Mouse (Mus musculus) spleen, postnatal 36 days (tissue): ENCODE measurements around the gene Sec14l4.

Source experiments
- DNase-seq, 2 experiments: peaks; one replicate each; pipeline ENCODE4 v3.0.0; 2022; ENCODE audit warnings: low spot score in 2 of 2, mixed read lengths in 1 of 2

The Sec14l4 gene

GRCm38 (mm10) chr11:4027561-4028334 is 3.5 kb upstream of the Sec14l4 start:
- DNase-seq: no peak

- DNase-seq: no peak
Observed at GRCm38 (mm10) chr11:4029343-4029742, 1.9 kb upstream of the Sec14l4 start.

GRCm38 (mm10) chr11:4031961-4032360 is 699 bp downstream of the Sec14l4 start:
- no peak for DNase-seq

- no peak for DNase-seq
Observed at GRCm38 (mm10) chr11:4033471-4033870, 2.2 kb downstream of the Sec14l4 start.

- DNase-seq: no peak
Observed at GRCm38 (mm10) chr11:4034169-4034568, 2.9 kb downstream of the Sec14l4 start.

- no peak for DNase-seq
Observed at GRCm38 (mm10) chr11:4035116-4035892, 4.0 kb downstream of the Sec14l4 start.

- DNase-seq: no peak
Observed at GRCm38 (mm10) chr11:4035916-4036315, 4.7 kb downstream of the Sec14l4 start.

GRCm38 (mm10) chr11:4036365-4037084 is 5.3 kb downstream of the Sec14l4 start:
- no peak for DNase-seq

GRCm38 (mm10) chr11:4039951-4040350 is 8.7 kb downstream of the Sec14l4 start:
- no peak for DNase-seq

- DNase-seq: no peak
Observed at GRCm38 (mm10) chr11:4041123-4041625, 9.9 kb downstream of the Sec14l4 start.

GRCm38 (mm10) chr11:4043081-4043480 is 11.8 kb downstream of the Sec14l4 start:
- DNase-seq: no peak

- DNase-seq: no peak
Observed at GRCm38 (mm10) chr11:4046526-4046925, 15.3 kb downstream of the Sec14l4 start.

GRCm38 (mm10) chr11:4047766-4048165 is 16.5 kb downstream of the Sec14l4 start:
- no peak for DNase-seq

GRCm38 (mm10) chr11:4048438-4048837 is 17.2 kb downstream of the Sec14l4 start:
- no peak for DNase-seq

GRCm38 (mm10) chr11:4053586-4053985 is 22.3 kb downstream of the Sec14l4 start:
- peak; percentile 24 to 42 for DNase-seq

GRCm38 (mm10) chr11:4060866-4061575 is 29.8 kb downstream of the Sec14l4 start:
- no peak for DNase-seq

GRCm38 (mm10) chr11:4062523-4062922 is 31.3 kb downstream of the Sec14l4 start:
- DNase-seq: no peak

- DNase-seq: no peak
Observed at GRCm38 (mm10) chr11:4062981-4063380, 31.7 kb downstream of the Sec14l4 start.

- DNase-seq: no peak
Observed at GRCm38 (mm10) chr11:4064627-4065122, 33.4 kb downstream of the Sec14l4 start, which contains the start of gene Sec14l3. Gene Sec14l3, plus strand, starts transcription at chr11:4064841.

GRCm38 (mm10) chr11:4069664-4070063 is 38.4 kb downstream of the Sec14l4 start:
- DNase-seq: no peak

- DNase-seq: no peak
Observed at GRCm38 (mm10) chr11:4076633-4077032, 45.4 kb downstream of the Sec14l4 start.
